Comparison of ENCODE assay signal across 8 mouse cellular contexts in genomic region chr4:148435657-148436330, GRCm38 (mm10). TPM values are rescaled to one million over a fixed set of nuclear protein-coding genes. Genes with fewer than 3 reads are reported as not detected.
A peak's percentile ranks its signal among the peaks of the same experiment; 100 is the strongest.
DNase-seq lines count a peak whose midpoint lies in the region; ATAC-seq lines count a peak whose summit lies in the region.

No protein-coding gene starts in this region.

- no peak overlapping the region for H3K27ac ChIP-seq in forebrain, embryonic 11.5 days (ENCODE audit: low read depth, low read length)
- H3K27ac ChIP-seq in forebrain, embryonic 10.5 days: no peak overlapping the region
- peak overlapping the region; percentile 31 for H3K27ac ChIP-seq in forebrain, embryonic 15.5 days (replicated peaks)

- 68% methylated on average over 6 of the region's 6 CpGs for WGBS in forebrain, embryonic 11.5 days
- 72% methylated on average over 6 of the region's 6 CpGs for WGBS in forebrain, embryonic 10.5 days
- WGBS in forebrain, embryonic 15.5 days: 55% methylated on average over 6 of the region's 6 CpGs

- no peaks in the 10 kb centered on the region for H3K36me3 ChIP-seq in forebrain, embryonic 11.5 days (ENCODE audit: control insufficient read depth, insufficient read depth, low read length)
- H3K36me3 ChIP-seq in forebrain, embryonic 10.5 days (replicated peaks): peaks cover 54% of the 10 kb centered on the region
- H3K36me3 ChIP-seq in forebrain, embryonic 15.5 days: 0 out of 2 replicates have a peak, but pooled peaks cover 2% of the 10 kb centered on the region

- no peaks in the 10 kb centered on the region for H3K4me1 ChIP-seq in forebrain, embryonic 11.5 days (replicated peaks; ENCODE audit: control insufficient read depth, insufficient read depth, low read length)
- H3K4me1 ChIP-seq in forebrain, embryonic 10.5 days: 0 out of 2 replicates have a peak, but pooled peaks cover 6% of the 10 kb centered on the region
- peaks cover 13% of the 10 kb centered on the region for H3K4me1 ChIP-seq in forebrain, embryonic 15.5 days

- no peak overlapping the region for H3K9ac ChIP-seq in forebrain, embryonic 11.5 days (ENCODE audit: low read length)
- H3K9ac ChIP-seq in forebrain, embryonic 15.5 days (replicated peaks): no peak overlapping the region

- H3K9me3 ChIP-seq in forebrain, embryonic 11.5 days (ENCODE audit: control insufficient read depth, low read length): no peaks in the 10 kb centered on the region
- H3K9me3 ChIP-seq in forebrain, embryonic 10.5 days: no peaks in the 10 kb centered on the region
- no peaks in the 10 kb centered on the region for H3K9me3 ChIP-seq in forebrain, embryonic 15.5 days

- intact Hi-C loops in left cerebral cortex, postnatal 14 days (cut with DNase I): loop anchor here (2.0 to 5.0 kb wide), 2 partner anchors 148 to 265 kb away; partner anchors contain the start of gene Disp3

- no peak overlapping the region for H3K4me2 ChIP-seq in forebrain, embryonic 11.5 days (ENCODE audit: low read depth, low read length, severe bottlenecking)
- H3K4me2 ChIP-seq in forebrain, embryonic 15.5 days (replicated peaks): no peak overlapping the region

- no peak for DNase-seq in forebrain, embryonic 11.5 days (ENCODE audit: low spot score)
- no peak for DNase-seq in forebrain, embryonic 10.5 days (ENCODE audit: extremely low spot score, low spot score)
- peak; percentile 26 for DNase-seq in ZHBTc4 (ENCODE audit: low read depth, low spot score)
- DNase-seq in left cerebral cortex, postnatal 14 days (ENCODE audit: low spot score in 2 of 2): peak; percentile 63 to 65
- DNase-seq in right cerebral cortex, postnatal 36 days (ENCODE audit: low spot score in 2 of 2): peak; percentile 46 to 57
- DNase-seq in urinary bladder, postnatal 36 days (ENCODE audit: low spot score in 2 of 2): no peak
- DNase-seq in urinary bladder, postnatal 10 days (ENCODE audit: low spot score): no peak

- H3K27me3 ChIP-seq in forebrain, embryonic 11.5 days (ENCODE audit: control insufficient read depth, insufficient read depth, low read length): no peaks in the 10 kb centered on the region
- H3K27me3 ChIP-seq in forebrain, embryonic 10.5 days (ENCODE audit: poor library complexity, severe bottlenecking): no peaks in the 10 kb centered on the region
- H3K27me3 ChIP-seq in forebrain, embryonic 15.5 days: no peaks in the 10 kb centered on the region

- ATAC-seq in forebrain, embryonic 11.5 days (replicated peaks; ENCODE audit: low FRiP score): peak; percentile 34; the same call in 1 of the 2 replicates
- ATAC-seq in forebrain, embryonic 15.5 days (replicated peaks): peak; percentile 81

- H3K4me3 ChIP-seq in forebrain, embryonic 11.5 days (ENCODE audit: low read depth, low read length): no peak overlapping the region
- no peak overlapping the region for H3K4me3 ChIP-seq in forebrain, embryonic 10.5 days
- no peak overlapping the region for H3K4me3 ChIP-seq in forebrain, embryonic 15.5 days

RNA-seq across cellular contexts. Expression of gene Ubiad1, which starts 8.8 kb away (rescaled TPM):
- 17.0 and 19.6 TPM in 2 replicates for polyA plus RNA-seq in forebrain, embryonic 11.5 days (2014; fragmentation: Nextera tagmentation; extraction: Ambion mirVana)
- polyA plus RNA-seq in forebrain, embryonic 10.5 days (2016; fragmentation: Nextera tagmentation; extraction: Ambion mirVana): 27.1 and 27.3 TPM in 2 replicates
- polyA plus RNA-seq in forebrain, embryonic 15.5 days (2015; fragmentation: Nextera tagmentation; extraction: Ambion mirVana): 18.4 and 19.0 TPM in 2 replicates
- 1 to 10 TPM; 8.8 to 9.5 TPM for total RNA-seq in left cerebral cortex, postnatal 14 days (2021)

RNA-seq across cellular contexts. Expression of gene Mtor, which starts 12.6 kb away (rescaled TPM):
- 30.6 and 37.6 TPM in 2 replicates for polyA plus RNA-seq in forebrain, embryonic 11.5 days (2014; fragmentation: Nextera tagmentation; extraction: Ambion mirVana)
- 23.3 and 27.0 TPM in 2 replicates for polyA plus RNA-seq in forebrain, embryonic 10.5 days (2016; fragmentation: Nextera tagmentation; extraction: Ambion mirVana)
- polyA plus RNA-seq in forebrain, embryonic 15.5 days (2015; fragmentation: Nextera tagmentation; extraction: Ambion mirVana): 22.6 and 25.1 TPM in 2 replicates
- total RNA-seq in left cerebral cortex, postnatal 14 days (2021): 10 to 100 TPM; 87.2 to 89.3 TPM

Comparison
In these comparisons a context has a peak if more than half of its experiments do, and no peak if none do; other contexts are left out.
1. DNase-seq: peak in ZHBTc4 (single experiment), left cerebral cortex, postnatal 14 days (2 of 2) and right cerebral cortex, postnatal 36 days (2 of 2); none in forebrain, embryonic 11.5 days (single experiment), forebrain, embryonic 10.5 days (single experiment), urinary bladder, postnatal 36 days (0 of 2) and urinary bladder, postnatal 10 days (single experiment).